Mouse (Mus musculus): ENCODE measurements around the gene Pcsk5. TPM values are rescaled to one million over a fixed set of nuclear protein-coding genes. Genes with fewer than 3 reads are reported as not detected.

The Pcsk5 gene
- polyA plus RNA-seq, 1 experiment from 2014 or later = 7.6 TPM

GRCm38 (mm10) chr19:17428561-17428914 is 408.9 kb downstream of the Pcsk5 start:
- no peak overlapping the region for H3K4me2 ChIP-seq
- no peak overlapping the region for H3K9ac ChIP-seq
- no peak for ATAC-seq (replicated peaks)
- H3K4me3 ChIP-seq = no peak overlapping the region
- no peaks in the 10 kb centered on the region for H3K9me3 ChIP-seq
- WGBS = 86% methylated on average over 2 of the region's 2 CpGs
- H3K4me1 ChIP-seq = no peaks in the 10 kb centered on the region
- H3K27me3 ChIP-seq (replicated peaks) = no peaks in the 10 kb centered on the region
- no peaks in the 10 kb centered on the region for H3K36me3 ChIP-seq (replicated peaks)
- no peak overlapping the region for H3K27ac ChIP-seq

DNA sequence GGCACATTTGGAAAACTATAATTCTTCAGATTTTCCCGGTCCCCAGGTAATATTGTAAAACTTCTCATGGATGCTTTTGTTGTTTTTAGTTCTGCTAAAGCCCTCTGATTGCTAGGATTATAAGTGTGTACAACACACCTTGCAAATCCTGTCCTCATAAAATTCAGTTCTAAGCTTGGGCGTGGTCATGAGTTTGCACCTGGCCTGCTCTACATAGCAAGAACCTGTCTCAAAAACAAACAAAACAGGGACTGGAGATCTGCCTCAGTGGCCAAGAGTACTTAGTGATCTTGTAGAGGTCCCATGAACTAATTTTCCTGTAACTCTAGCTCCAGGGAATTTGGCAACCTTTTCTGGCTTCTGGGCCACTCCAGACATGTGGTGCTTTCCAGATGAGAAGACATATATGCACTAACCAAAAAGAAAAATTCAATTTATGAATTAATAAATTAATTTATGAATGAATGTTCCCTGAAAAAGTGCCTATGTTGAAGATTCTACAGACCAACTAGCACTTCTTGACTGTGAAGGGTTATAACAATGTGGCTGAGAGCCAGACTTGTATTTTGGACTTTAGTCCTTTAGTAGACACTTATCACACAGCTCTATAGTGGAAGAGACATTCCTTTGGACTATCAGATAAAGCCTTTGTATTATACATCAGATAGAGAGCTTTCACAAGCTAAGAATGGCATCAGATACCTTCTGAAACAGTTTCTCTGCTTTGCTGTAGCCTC is 409.4 kb downstream of the Pcsk5 start:
- ATAC-seq (replicated peaks) = no peak
- H3K36me3 ChIP-seq (replicated peaks) = no peaks in the 10 kb centered on the region
- H3K9me3 ChIP-seq = no peaks in the 10 kb centered on the region
- no peak overlapping the region for H3K27ac ChIP-seq
- H3K4me1 ChIP-seq = no peaks in the 10 kb centered on the region
- no peak overlapping the region for H3K4me3 ChIP-seq
- no peak overlapping the region for H3K4me2 ChIP-seq
- H3K27me3 ChIP-seq (replicated peaks) = no peaks in the 10 kb centered on the region
- WGBS = 95% methylated on average over 2 of the region's 2 CpGs
- H3K9ac ChIP-seq = no peak overlapping the region

DNA sequence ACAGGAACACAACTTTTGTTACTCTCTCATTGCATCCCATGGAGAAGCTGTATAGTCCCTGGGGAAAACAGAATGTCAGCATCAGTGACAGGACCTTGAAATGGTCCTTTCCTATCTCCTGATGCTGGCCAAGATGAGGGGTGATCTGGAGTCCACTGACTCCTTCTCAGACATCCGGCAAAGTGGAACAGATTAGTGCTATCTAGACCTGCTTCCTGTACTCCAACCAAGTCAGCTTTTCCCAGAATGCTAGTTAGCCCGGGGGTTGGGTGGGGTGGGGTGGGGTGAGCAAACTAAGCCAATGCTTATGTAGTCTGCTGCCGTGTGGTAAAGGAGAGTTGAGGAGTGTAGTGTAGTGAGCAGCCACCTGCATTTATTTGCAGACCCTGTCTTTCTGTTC is 414.1 kb downstream of the Pcsk5 start:
- no peak overlapping the region for H3K27ac ChIP-seq
- H3K4me1 ChIP-seq = no peaks in the 10 kb centered on the region
- 78% methylated on average over 3 of the region's 3 CpGs for WGBS
- no peak overlapping the region for H3K4me2 ChIP-seq
- no peak overlapping the region for H3K4me3 ChIP-seq
- H3K27me3 ChIP-seq (replicated peaks) = no peaks in the 10 kb centered on the region
- H3K9me3 ChIP-seq = no peaks in the 10 kb centered on the region
- H3K36me3 ChIP-seq (replicated peaks) = no peaks in the 10 kb centered on the region
- no peak overlapping the region for H3K9ac ChIP-seq
- no peak for ATAC-seq (replicated peaks)

DNA sequence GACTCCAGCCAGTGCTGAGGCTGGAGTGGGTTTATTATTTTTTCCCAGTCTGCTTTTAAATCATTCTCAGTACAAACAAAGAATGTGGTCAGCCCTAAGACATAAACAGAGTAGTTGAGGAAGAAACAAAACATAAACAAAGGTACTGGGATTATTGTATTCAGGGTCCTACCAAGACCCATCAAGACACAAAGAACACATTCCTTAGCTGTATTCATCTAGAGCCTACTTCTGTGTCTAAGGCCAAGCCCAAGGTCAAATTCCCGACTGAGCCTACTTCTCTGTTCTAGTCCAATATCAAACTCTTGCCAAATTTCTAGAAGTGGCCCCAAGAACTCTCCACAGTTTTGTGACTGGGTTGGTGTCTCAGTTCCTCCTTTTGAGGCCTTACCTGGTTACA is 419.6 kb downstream of the Pcsk5 start:
- no peak for ATAC-seq (replicated peaks)
- Histone ChIP-seq H3K27ac (no peak overlapping the region), H3K4me3 (no peak overlapping the region), H3K9ac (no peak overlapping the region), H3K4me1 (no peaks in the 10 kb centered on the region), H3K9me3 (no peaks in the 10 kb centered on the region), H3K4me2 (no peak overlapping the region), H3K36me3 (replicated peaks) (no peaks in the 10 kb centered on the region), H3K27me3 (replicated peaks) (no peaks in the 10 kb centered on the region)
- 63% methylated on average over 1 of the region's 1 CpGs for WGBS

GRCm38 (mm10) chr19:17412915-17413459 is 424.4 kb downstream of the Pcsk5 start:
- Histone ChIP-seq H3K9ac (no peak overlapping the region), H3K27me3 (replicated peaks) (no peaks in the 10 kb centered on the region), H3K9me3 (no peaks in the 10 kb centered on the region), H3K4me2 (no peak overlapping the region), H3K4me1 (no peaks in the 10 kb centered on the region), H3K27ac (no peak overlapping the region), H3K4me3 (no peak overlapping the region), H3K36me3 (replicated peaks) (no peaks in the 10 kb centered on the region)
- no peak for ATAC-seq (replicated peaks)
- 55% methylated on average over 4 of the region's 4 CpGs for WGBS

- H3K9me3 ChIP-seq = no peaks in the 10 kb centered on the region
- H3K4me1 ChIP-seq = no peaks in the 10 kb centered on the region
- no peaks in the 10 kb centered on the region for H3K27me3 ChIP-seq (replicated peaks)
- no peak overlapping the region for H3K4me2 ChIP-seq
- no peak for ATAC-seq (replicated peaks)
- no peak overlapping the region for H3K9ac ChIP-seq
- no peak overlapping the region for H3K4me3 ChIP-seq
- H3K36me3 ChIP-seq (replicated peaks) = no peaks in the 10 kb centered on the region
- 87% methylated on average over 5 of the region's 5 CpGs for WGBS
- H3K27ac ChIP-seq = no peak overlapping the region
These were observed 426.9 kb downstream of the Pcsk5 start for GRCm38 (mm10) chr19:17410465-17411065.

- H3K9ac ChIP-seq = no peak overlapping the region
- no peaks in the 10 kb centered on the region for H3K36me3 ChIP-seq (replicated peaks)
- WGBS = 56% methylated on average over 3 of the region's 3 CpGs
- H3K27ac ChIP-seq = no peak overlapping the region
- H3K27me3 ChIP-seq (replicated peaks) = no peaks in the 10 kb centered on the region
- H3K4me3 ChIP-seq = no peak overlapping the region
- no peaks in the 10 kb centered on the region for H3K4me1 ChIP-seq
- no peak for ATAC-seq (replicated peaks)
- no peak overlapping the region for H3K4me2 ChIP-seq
- H3K9me3 ChIP-seq = no peaks in the 10 kb centered on the region
These were observed 428.1 kb downstream of the Pcsk5 start for GRCm38 (mm10) chr19:17409351-17409750.

GRCm38 (mm10) chr19:17408591-17408990 is 428.8 kb downstream of the Pcsk5 start:
- Histone ChIP-seq H3K9ac (no peak overlapping the region), H3K27me3 (replicated peaks) (no peaks in the 10 kb centered on the region), H3K9me3 (no peaks in the 10 kb centered on the region), H3K4me2 (no peak overlapping the region), H3K27ac (no peak overlapping the region), H3K4me3 (no peak overlapping the region), H3K36me3 (replicated peaks) (no peaks in the 10 kb centered on the region), H3K4me1 (no peaks in the 10 kb centered on the region)
- no peak for ATAC-seq (replicated peaks)

- no peak overlapping the region for H3K27ac ChIP-seq
- H3K9me3 ChIP-seq = no peaks in the 10 kb centered on the region
- H3K27me3 ChIP-seq (replicated peaks) = no peaks in the 10 kb centered on the region
- no peak overlapping the region for H3K4me3 ChIP-seq
- H3K4me1 ChIP-seq = no peaks in the 10 kb centered on the region
- WGBS = 85% methylated on average over 5 of the region's 5 CpGs
- no peak overlapping the region for H3K4me2 ChIP-seq
- H3K9ac ChIP-seq = no peak overlapping the region
- H3K36me3 ChIP-seq (replicated peaks) = no peaks in the 10 kb centered on the region
- ATAC-seq (replicated peaks) = no peak
These were observed 430.6 kb downstream of the Pcsk5 start for GRCm38 (mm10) chr19:17406823-17407222.

GRCm38 (mm10) chr19:17403175-17403574 is 434.3 kb downstream of the Pcsk5 start:
- Histone ChIP-seq H3K4me3 (no peak overlapping the region), H3K4me2 (no peak overlapping the region), H3K9ac (no peak overlapping the region), H3K9me3 (no peaks in the 10 kb centered on the region), H3K27ac (no peak overlapping the region), H3K36me3 (replicated peaks) (peaks cover 13% of the 10 kb centered on the region; the same call in 1 of the 2 replicates), H3K4me1 (no peaks in the 10 kb centered on the region), H3K27me3 (replicated peaks) (no peaks in the 10 kb centered on the region)
- ATAC-seq (replicated peaks) = no peak
- WGBS = 87% methylated on average over 4 of the region's 4 CpGs

GRCm38 (mm10) chr19:17400571-17400970 is 436.9 kb downstream of the Pcsk5 start:
- Histone ChIP-seq H3K4me3 (no peak overlapping the region), H3K9ac (no peak overlapping the region), H3K9me3 (no peaks in the 10 kb centered on the region), H3K27ac (no peak overlapping the region), H3K4me1 (no peaks in the 10 kb centered on the region), H3K27me3 (replicated peaks) (no peaks in the 10 kb centered on the region), H3K4me2 (no peak overlapping the region), H3K36me3 (replicated peaks) (peaks cover 13% of the 10 kb centered on the region; the same call in 1 of the 2 replicates)
- ATAC-seq (replicated peaks) = no peak
- 91% methylated on average over 4 of the region's 4 CpGs for WGBS

DNA sequence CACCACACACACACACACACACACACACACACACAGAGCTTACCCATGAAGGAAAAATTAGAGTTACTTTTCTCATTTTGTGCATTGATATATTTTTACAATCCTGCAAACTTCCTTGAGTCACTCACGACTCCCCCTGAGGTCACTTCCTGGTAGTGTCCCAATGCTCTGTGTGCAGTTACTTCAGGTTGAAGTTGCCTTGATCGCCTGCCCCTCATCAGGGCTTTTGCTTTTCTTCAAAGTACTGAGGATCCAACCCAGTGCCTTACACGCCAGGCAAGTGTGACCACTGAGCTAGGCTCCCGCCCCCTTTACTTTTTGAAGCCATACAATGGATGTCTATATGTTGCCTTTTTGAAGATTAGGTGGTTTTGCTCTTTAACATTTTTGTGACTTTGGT is 437.5 kb downstream of the Pcsk5 start:
- Histone ChIP-seq H3K27me3 (replicated peaks) (no peaks in the 10 kb centered on the region), H3K27ac (no peak overlapping the region), H3K4me2 (no peak overlapping the region), H3K9me3 (no peaks in the 10 kb centered on the region), H3K4me1 (peaks cover 5% of the 10 kb centered on the region), H3K4me3 (no peak overlapping the region), H3K9ac (no peak overlapping the region), H3K36me3 (replicated peaks) (peaks cover 13% of the 10 kb centered on the region; the same call in 1 of the 2 replicates)
- ATAC-seq (replicated peaks) = no peak
- WGBS = 89% methylated on average over 4 of the region's 4 CpGs

- peaks cover 13% of the 10 kb centered on the region; the same call in 1 of the 2 replicates for H3K36me3 ChIP-seq (replicated peaks)
- H3K9me3 ChIP-seq = no peaks in the 10 kb centered on the region
- H3K27ac ChIP-seq = no peak overlapping the region
- H3K4me1 ChIP-seq = peaks cover 9% of the 10 kb centered on the region
- ATAC-seq (replicated peaks) = no peak
- no peak overlapping the region for H3K4me2 ChIP-seq
- no peaks in the 10 kb centered on the region for H3K27me3 ChIP-seq (replicated peaks)
- H3K9ac ChIP-seq = no peak overlapping the region
- H3K4me3 ChIP-seq = no peak overlapping the region
- WGBS = 82% methylated on average over 5 of the region's 5 CpGs
These were observed 439.5 kb downstream of the Pcsk5 start for GRCm38 (mm10) chr19:17397922-17398321.
